Mouse (Mus musculus) megakaryocyte, embryonic 14.5 days (primary cell): ENCODE results near the gene Speg.

Experiments used
- FLI1 ChIP-seq: IDR thresholded peaks from 2 replicates; pipeline ENCODE4 v1.6.1; 2012; ENCODE audit warnings: low read length, inconsistent platforms, mixed read lengths
- GATA1 ChIP-seq: IDR thresholded peaks from 3 replicates; pipeline ENCODE4 v1.6.1; 2012; ENCODE audit warnings: mixed read lengths, low read length, inconsistent platforms, borderline replicate concordance

DNA sequence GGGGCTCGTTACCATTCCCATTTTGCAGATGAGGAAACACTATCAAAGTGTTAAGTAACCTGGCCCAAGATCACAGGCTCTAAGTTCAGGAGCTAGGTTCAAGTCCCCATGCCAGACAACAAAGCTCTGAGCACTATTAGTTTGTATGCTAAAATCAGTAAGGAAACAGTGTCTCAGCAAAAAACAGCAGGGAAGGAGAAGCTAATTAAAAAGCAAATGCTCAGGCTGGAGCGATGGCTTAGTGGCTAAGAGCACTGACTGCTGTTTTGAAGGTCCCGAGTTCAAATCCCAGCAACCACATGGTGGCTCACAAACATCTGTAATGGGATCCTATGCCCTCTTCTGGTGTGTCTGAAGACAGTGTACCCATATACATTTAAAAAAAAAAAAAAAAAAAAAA is 37.1 kb downstream of the Speg start:
- TF ChIP-seq GATA1 (no peak), FLI1 (no peak)
